Mouse (Mus musculus) limb, embryonic 14.5 days (tissue): ENCODE data around the gene Mrpl4. TPM values are rescaled to one million over a fixed set of nuclear protein-coding genes. Genes with fewer than 3 reads are reported as not detected.

Experiments
- ATAC-seq: fragments of 200-750 bp; cut with Nextera tagmentation; 2 replicates; pipeline ENCODE4 v1.8.0; 2017; ENCODE audit warnings: low read depth, moderate number of reproducible peaks, moderate TSS enrichment; ENCODE audit not compliant: low FRiP score
- DNase-seq: peaks from one replicate; pipeline ENCODE4 v3.0.0-alpha.2; 2015; ENCODE audit warnings: low spot score
- H3K27ac ChIP-seq: fragments of 300-500 bp; sonication (generic); replicated peaks from 2 replicates; pipeline ENCODE4 v1.5.1; 2014; ENCODE audit warnings: low read depth, mild to moderate bottlenecking, low read length, moderate library complexity, mixed read lengths
- H3K27me3 ChIP-seq: fragments of 300-500 bp; sonication (generic); 2 replicates; pipeline ENCODE4 v1.6.1; 2014; ENCODE audit warnings: low read length, mixed read lengths; ENCODE audit not compliant: control insufficient read depth, insufficient read depth
- H3K36me3 ChIP-seq: fragments of 300-500 bp; sonication (generic); 2 replicates; pipeline ENCODE4 v1.6.1; 2014; ENCODE audit warnings: mild to moderate bottlenecking, low read length, moderate library complexity, mixed read lengths; ENCODE audit not compliant: control insufficient read depth, insufficient read depth
- H3K4me1 ChIP-seq: fragments of 300-500 bp; sonication (generic); 2 replicates; pipeline ENCODE4 v1.6.1; 2014; ENCODE audit warnings: antibody characterized with exemption, low read length, mixed read lengths; ENCODE audit not compliant: control insufficient read depth, insufficient read depth
- H3K4me2 ChIP-seq: fragments of 300-500 bp; sonication (generic); replicated peaks from 2 replicates; pipeline ENCODE4 v1.6.1; 2014; ENCODE audit warnings: low read depth, mild to moderate bottlenecking, low read length, moderate library complexity; ENCODE audit not compliant: severe bottlenecking
- H3K4me3 ChIP-seq: fragments of 300-500 bp; sonication (generic); replicated peaks from 2 replicates; pipeline ENCODE4 v1.5.1; 2014; ENCODE audit warnings: low read length
- H3K9ac ChIP-seq: fragments of 300-500 bp; sonication (generic); 2 replicates; pipeline ENCODE4 v1.6.1; 2014; ENCODE audit warnings: mild to moderate bottlenecking, low read depth, low read length, moderate library complexity; ENCODE audit not compliant: severe bottlenecking
- H3K9me3 ChIP-seq: fragments of 300-500 bp; sonication (generic); 2 replicates; pipeline ENCODE4 v1.6.1; 2016; ENCODE audit warnings: low read length; ENCODE audit not compliant: control insufficient read depth
- POLR2A ChIP-seq: fragments of 200-500 bp; IDR thresholded peaks from 2 replicates; pipeline ENCODE4 v1.8.0; 2012; ENCODE audit warnings: inconsistent platforms, mild to moderate bottlenecking, moderate library complexity, borderline replicate concordance; ENCODE audit not compliant: insufficient read depth, insufficient read length; ENCODE audit errors: extremely low read depth
- WGBS: fragments of 180-500 bp; shearing (Covaris S2); extraction: QIAGEN DNeasy Blood & Tissue Kit; methylation state at CpG from one replicate; pipeline ENCODE4 v1.1.7; 2014; 5-methylcytosine and 5-hydroxymethylcytosine counted together
- polyA plus RNA-seq, 2 experiments: library from polyadenylated mRNA; depleted of rRNA in 1 of 2; stranded (reverse) in 1 of 2; unstranded in 1 of 2; fragments of >200 nt; fragmentation: Nextera tagmentation in 1 of 2; extraction: Ambion mirVana in 1 of 2; gene quantifications; 2 replicates each; pipeline versions ENCODE4 v1.2.1 to v1.2.3; 2012 to 2014

The Mrpl4 gene
- polyA plus RNA-seq, 2 experiments = 89.0 to 115 TPM

DNA sequence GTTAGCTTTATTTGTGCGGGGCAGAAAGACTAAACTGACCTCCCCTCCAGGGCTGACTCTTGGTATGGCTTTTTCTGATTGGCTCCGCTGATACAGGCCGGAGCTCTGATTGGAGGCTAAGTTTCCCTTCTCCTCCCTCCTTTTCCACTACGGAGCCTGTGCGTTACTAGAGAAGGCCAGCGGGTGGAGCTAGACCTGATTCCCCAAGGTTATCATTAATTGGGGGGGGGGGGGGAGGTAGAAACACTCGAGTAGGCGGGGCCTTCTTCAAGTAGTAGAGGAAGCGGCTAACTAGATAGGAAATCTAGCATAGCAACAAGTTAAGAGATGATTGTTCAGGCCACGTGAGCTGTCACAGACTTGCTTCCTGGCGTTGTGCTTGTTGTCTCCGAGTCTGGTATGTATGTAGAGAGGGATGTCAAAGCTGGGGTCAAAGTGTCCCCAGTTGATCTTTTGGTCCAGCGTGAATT is 28.3 kb downstream of the Mrpl4 start:
- peak overlapping the region; percentile 92 for H3K4me2 ChIP-seq
- H3K4me1 ChIP-seq = peaks cover 25% of the 10 kb centered on the region
- no peak overlapping the region for H3K27ac ChIP-seq
- no peak overlapping the region for H3K9ac ChIP-seq
- WGBS = under 1% methylated on average over 13 of the region's 13 CpGs
- peak overlapping the region; percentile 49 for H3K4me3 ChIP-seq
- no peaks in the 10 kb centered on the region for H3K9me3 ChIP-seq
- DNase-seq = peak; percentile 93
- H3K36me3 ChIP-seq = no peaks in the 10 kb centered on the region
- TF ChIP-seq POLR2A = no peak
- peaks cover 59% of the 10 kb centered on the region for H3K27me3 ChIP-seq
- ATAC-seq = peak; percentile 72

- 0 out of 2 replicates have a peak overlapping the region, but pooled peaks have one; percentile 4 for H3K9ac ChIP-seq
- no peaks in the 10 kb centered on the region for H3K9me3 ChIP-seq
- no peaks in the 10 kb centered on the region for H3K36me3 ChIP-seq
- H3K4me1 ChIP-seq = peaks cover 25% of the 10 kb centered on the region
- H3K4me3 ChIP-seq = peak overlapping the region; percentile 49
- no peak overlapping the region for H3K27ac ChIP-seq
- DNase-seq = peak; percentile 53
- under 1% methylated on average over 36 of the region's 36 CpGs for WGBS
- no peak for TF ChIP-seq POLR2A
- H3K27me3 ChIP-seq = peaks cover 65% of the 10 kb centered on the region
- peak overlapping the region; percentile 92 for H3K4me2 ChIP-seq
- peak; percentile 41 for ATAC-seq
Measured at GRCm38 (mm10) chr9:21031251-21031895, 28.8 kb downstream of the Mrpl4 start.

DNA sequence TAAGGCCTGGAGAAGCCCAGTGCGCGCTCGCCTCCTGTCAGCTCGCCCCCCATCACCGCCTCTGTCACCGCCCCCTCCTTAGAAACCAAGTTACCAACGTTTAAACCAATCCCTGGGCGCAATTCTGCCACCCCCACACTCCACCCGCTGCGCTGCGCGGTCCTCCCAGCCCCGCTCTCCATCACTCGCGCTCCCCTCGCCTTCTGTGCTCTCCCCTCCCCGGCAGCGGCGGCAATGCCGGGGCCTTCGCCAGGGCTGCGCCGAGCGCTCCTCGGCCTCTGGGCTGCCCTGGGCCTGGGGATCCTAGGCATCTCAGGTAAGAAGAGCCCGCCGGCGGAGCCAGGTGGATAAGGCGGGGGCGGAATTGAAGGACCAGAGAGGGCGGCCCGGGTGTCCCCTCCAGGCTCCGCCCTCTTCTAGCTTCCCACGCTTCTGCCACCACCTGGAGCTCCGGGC is 29.4 kb downstream of the Mrpl4 start, which contains the start of gene Icam5:
Gene Icam5 (plus strand): TSS at position 178 of the 456 bp plus-strand sequence.
- no peak within 1 kb of the TSS for H3K27ac ChIP-seq
- H3K9me3 ChIP-seq = no peaks in the 10 kb centered on the region
- DNase-seq (no peak), ATAC-seq (no peak)
- peaks cover 70% of the 10 kb centered on the region for H3K27me3 ChIP-seq
- H3K9ac ChIP-seq = 0 out of 2 replicates have a peak within 1 kb of the TSS, but pooled peaks have one; percentile 4
- WGBS = under 1% methylated on average over 34 of the region's 35 CpGs
- TF ChIP-seq POLR2A = no peak
- H3K4me3 ChIP-seq = peak within 1 kb of the TSS; percentile 49
- H3K4me1 ChIP-seq = peaks cover 30% of the 10 kb centered on the region
- no peaks in the 10 kb centered on the region for H3K36me3 ChIP-seq
- peak within 1 kb of the TSS; percentile 92 for H3K4me2 ChIP-seq

DNA sequence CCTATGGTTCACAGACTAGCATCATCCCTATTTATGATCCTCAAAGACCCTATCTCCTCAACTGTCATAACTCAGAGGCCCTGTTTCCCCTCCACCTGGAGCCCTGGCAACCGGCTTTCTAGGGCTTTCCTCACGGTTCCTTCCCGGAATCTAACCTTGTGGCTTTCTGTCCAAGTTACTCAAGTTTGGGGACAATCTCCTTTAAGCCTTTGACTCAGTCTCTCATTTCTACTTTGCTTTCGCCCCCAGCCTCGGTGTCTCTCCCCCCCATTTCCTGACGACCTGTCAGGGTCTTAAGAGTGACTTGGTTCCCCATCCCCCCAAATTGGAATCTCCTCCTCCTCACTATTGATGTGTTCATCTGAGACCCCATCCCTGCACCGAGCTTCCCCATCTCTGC is 30.0 kb downstream of the Mrpl4 start:
- no peak for ATAC-seq
- Histone ChIP-seq H3K27ac (no peak overlapping the region), H3K4me1 (peaks cover 32% of the 10 kb centered on the region), H3K4me3 (peak overlapping the region; percentile 49), H3K27me3 (peaks cover 76% of the 10 kb centered on the region), H3K9ac (no peak overlapping the region), H3K36me3 (no peaks in the 10 kb centered on the region), H3K9me3 (no peaks in the 10 kb centered on the region), H3K4me2 (peak overlapping the region; percentile 92)
- no peak for DNase-seq
- 2% methylated on average over 7 of the region's 7 CpGs for WGBS
- TF ChIP-seq POLR2A = no peak

DNA sequence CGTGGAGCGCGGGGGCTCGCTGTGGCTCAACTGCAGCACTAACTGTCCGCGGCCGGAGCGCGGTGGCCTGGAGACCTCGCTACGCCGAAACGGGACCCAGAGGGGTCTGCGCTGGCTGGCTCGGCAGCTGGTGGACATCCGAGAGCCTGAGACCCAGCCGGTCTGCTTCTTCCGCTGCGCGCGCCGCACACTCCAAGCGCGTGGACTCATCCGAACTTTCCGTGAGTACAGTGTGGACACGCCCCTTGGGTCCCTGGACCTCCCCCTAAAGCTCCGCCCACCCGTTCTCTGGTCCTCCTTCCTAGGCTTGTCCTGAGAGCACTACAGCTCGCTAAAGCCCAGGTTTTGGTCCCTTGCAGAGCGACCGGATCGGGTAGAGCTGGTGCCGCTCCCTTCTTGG is 30.6 kb downstream of the Mrpl4 start:
- under 1% methylated on average over 34 of the region's 34 CpGs for WGBS
- no peak for TF ChIP-seq POLR2A
- Histone ChIP-seq H3K4me1 (peaks cover 36% of the 10 kb centered on the region), H3K27me3 (peaks cover 82% of the 10 kb centered on the region), H3K9ac (no peak overlapping the region), H3K4me3 (peak overlapping the region; percentile 49), H3K9me3 (no peaks in the 10 kb centered on the region), H3K4me2 (peak overlapping the region; percentile 92), H3K27ac (no peak overlapping the region), H3K36me3 (no peaks in the 10 kb centered on the region)
- DNase-seq (peak; percentile 93), ATAC-seq (peak; percentile 82)
